Mouse (Mus musculus): Measurements from ENCODE around the gene Rps8.
"Not testable (repeated sequence)": the region's sequence is repeated elsewhere in the genome, so short reads cannot be mapped to it uniquely, and the experiment has no call there.

Gene Rps8

DNA sequence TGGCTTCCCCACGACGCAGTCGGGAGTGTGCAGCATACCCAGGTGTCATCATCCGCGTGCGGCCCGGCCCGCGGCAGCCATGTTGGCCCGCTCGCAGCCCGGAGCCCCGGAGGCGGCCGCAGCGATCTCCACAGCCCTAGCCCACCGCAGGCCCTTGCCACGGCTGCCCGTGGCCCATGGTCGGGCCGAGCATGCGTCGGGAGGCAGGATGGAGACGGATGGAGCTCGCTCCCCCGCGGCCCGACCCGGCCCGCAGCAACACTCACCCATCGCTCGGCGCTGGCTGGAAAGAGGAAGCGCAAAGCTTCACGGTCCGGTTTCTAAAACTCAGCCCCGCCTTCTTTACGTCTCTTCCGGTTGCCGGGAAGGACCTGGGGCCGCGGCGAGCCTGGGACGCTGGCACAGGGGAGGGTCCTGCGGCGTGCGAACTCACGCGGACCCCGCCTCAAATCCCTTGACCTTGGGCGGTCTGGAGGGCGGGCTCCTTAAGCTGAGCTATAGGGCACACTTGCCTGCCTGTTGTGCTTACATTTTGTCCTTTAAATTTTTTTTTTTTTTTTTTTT, at the start of gene Rps8:
TSS of gene Rps8 (minus strand) at position 452 of the 564 bp plus-strand sequence.
- DNase-seq (ENCODE audit: low spot score), result peak; percentile 75

DNA sequence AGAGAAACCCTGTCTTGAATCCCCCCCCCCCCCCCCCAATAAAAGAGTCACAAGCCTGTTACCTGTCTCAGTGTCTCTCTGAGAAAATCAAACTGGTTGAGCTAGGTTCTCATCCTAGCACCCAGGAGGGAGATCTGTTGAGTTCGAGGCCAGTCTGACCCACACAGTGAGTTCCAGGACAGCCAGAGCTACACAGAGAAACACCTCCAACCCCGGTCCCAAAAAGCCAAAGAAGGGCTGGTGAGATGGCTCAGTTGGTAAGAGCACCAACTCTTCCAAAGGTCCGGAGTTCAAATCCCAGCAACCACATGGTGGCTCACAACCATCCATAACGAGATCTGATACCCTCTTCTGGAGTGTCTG, 46.9 kb upstream of the Rps8 start:
- no peak for DNase-seq (ENCODE audit: low spot score)

DNA sequence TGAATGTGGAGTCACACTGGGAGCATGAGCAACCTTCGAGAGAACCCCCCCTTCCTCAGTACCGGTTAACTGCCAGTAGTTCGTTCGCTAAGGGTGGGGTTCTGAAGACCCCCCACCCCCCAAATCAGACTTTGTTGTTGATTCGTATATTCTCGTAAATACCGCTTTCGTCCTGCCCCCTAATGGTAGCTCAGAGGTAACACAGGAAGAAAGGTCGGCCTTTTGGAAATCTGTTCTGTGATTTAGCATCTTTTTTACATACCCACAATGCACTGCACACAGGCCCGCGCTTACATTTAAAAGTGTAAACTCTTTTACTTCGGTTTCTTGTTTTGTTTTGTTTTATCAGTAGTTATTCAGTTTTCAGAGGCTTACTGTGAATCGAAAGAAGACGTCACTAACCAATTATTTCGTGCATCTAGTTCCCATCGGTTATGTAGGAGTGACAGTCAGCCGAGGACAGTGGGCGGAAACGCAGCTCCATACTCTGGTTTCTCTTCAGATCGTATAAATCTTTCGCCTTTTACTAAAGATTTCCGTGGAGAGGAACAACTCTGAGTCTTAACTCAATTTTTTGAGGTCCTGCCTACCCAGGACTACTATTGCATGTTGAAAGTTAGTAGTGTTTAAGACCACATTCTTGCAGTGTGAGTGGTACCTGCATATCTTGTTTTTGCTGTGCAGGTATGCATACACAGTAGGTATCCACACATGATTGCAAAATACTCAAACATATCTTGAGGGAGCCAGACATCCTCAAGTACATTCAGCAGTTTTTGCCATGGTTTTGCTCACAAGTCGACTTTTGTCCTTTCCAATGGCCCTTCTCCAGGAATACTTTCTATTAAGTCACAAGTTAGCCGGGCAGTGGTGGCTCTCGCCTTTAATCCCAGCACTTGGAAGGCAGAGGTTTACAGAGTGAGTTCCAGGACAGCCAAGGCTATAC, 46.3 kb upstream of the Rps8 start:
- no peak for DNase-seq (ENCODE audit: low spot score)

DNA sequence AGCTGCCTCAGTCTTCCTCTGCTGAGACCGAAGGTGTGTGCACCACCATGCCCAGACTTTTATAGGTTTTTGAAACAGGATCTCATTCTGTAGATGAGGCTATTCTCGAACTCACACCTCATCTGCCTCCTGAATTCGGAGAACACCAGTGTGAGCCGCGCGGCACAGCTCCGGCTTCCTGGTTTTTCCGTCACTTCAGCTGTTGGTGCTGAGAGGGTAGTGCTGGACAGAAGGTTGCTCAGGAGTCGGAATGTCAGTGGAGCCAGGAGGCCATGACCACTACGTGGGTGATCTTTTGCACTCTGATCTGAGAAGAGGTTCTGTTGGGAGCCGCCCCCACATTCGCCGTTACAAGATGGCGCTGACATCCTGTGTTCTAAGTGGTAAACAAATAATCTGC, 35.8 kb upstream of the Rps8 start:
- DNase-seq (ENCODE audit: low spot score), result no peak

DNA sequence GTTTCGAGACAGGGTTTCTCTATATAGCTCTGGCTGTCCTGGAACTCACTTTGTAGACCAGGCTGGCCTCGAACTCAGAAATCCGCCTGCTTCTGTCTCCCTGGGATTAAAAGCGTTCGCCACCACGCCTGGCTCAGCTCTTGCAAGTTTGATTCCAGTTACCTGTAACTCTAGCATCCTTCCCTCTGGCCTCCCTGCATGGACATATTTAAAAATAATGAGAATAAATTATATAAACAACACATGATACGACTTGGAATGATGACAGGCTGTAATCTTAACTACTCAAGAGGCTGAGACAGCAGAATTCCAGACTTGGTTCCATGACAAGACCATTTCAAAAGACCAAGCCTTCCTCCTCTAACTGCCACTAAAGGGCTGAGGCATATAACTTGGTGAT, 34.6 kb upstream of the Rps8 start:
- no peak for DNase-seq (ENCODE audit: low spot score)

DNA sequence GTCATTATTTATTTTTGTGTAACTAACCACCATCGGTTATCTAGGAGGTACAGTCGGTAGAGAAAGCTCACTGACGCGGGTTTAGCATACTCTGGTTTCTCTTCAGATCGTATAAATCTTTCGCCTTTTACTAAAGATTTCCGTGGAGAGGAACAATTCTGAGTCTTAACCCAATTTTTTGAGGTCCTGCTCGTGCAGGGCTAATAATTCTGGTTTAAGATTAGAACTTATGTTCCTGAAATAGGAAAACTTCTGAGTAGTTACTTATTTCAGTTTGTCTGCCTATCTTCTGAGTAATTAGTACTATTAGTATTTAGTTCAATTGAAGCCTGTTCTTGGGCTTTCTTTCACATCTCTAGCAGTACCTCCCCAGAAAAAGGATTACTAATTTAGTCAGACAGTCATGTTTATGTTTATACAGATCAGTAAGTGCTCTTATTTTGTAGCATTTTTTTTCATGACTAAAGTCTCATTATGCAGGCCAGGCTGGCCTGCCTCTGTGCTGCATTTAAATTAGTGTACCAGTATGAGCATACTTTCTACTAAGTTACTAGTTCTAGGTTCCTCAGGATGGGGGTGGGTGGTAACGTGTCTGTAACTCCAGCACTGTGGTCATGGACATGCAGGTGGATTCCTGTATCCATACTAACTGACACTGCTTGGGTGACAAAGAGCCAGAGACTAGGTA, 34.0 kb upstream of the Rps8 start:
- DNase-seq (ENCODE audit: low spot score), result no peak

DNA sequence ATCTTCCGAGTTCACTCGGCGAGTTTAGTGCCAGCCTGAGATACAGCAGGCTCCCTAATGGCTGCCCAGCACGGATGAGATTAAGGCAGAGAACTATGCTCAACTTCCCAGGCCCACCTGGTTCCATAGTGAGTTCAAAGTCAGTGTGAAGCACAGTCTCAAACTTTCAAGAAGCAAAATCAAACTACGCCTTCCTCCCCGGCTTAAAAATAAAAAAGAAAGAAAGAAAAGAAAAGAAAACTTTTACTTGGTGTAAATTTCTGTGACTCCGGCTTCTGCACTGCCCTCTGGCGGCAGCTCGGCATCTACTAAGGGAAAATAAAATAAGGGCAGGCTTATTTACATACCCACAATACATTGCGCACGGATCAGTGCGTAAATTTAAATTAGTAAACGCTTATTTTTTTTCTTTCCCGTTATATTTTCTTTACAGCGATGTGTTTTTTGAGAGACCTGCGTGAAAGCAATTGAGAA, 33.4 kb upstream of the Rps8 start:
- peak; percentile 57 for DNase-seq (ENCODE audit: low spot score)

DNA sequence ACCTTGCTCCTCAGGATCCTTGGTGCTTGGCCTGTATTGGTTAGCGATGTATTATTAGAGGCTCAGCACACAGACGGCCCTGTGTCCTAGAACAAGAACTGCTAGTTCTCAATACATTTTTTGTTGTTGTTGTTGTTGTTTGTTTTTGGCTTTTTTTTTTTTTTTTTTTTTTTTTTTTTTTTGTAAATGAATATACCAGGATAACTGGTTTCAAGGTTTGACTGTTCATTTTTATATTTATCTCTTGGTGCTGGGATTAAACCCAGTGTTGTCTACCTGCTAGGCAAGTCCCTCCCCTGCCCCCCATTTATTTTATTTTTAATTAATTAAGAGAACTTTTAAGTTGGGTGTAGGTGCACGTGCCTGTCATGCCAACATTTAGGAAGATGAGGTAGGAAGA, 32.9 kb upstream of the Rps8 start:
- DNase-seq (ENCODE audit: low spot score), result no peak

DNA sequence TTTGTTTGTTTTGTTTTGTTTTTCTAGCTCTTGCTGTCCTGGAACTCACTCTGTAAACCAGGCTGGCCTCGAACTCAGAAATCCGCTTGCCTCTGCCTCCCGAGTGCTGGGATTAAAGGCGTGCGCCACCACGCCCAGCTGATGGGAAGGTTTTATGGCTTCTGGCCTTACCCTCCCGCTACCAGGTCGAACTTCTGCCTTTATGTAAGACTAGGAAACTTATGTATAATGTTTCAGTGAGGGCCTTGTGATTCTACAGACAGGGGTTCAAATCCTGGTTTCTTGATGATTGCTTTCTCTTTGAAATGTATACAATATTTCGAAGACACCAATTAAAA, 26.7 kb upstream of the Rps8 start:
- DNase-seq (ENCODE audit: low spot score), result not testable (repeated sequence)

DNA sequence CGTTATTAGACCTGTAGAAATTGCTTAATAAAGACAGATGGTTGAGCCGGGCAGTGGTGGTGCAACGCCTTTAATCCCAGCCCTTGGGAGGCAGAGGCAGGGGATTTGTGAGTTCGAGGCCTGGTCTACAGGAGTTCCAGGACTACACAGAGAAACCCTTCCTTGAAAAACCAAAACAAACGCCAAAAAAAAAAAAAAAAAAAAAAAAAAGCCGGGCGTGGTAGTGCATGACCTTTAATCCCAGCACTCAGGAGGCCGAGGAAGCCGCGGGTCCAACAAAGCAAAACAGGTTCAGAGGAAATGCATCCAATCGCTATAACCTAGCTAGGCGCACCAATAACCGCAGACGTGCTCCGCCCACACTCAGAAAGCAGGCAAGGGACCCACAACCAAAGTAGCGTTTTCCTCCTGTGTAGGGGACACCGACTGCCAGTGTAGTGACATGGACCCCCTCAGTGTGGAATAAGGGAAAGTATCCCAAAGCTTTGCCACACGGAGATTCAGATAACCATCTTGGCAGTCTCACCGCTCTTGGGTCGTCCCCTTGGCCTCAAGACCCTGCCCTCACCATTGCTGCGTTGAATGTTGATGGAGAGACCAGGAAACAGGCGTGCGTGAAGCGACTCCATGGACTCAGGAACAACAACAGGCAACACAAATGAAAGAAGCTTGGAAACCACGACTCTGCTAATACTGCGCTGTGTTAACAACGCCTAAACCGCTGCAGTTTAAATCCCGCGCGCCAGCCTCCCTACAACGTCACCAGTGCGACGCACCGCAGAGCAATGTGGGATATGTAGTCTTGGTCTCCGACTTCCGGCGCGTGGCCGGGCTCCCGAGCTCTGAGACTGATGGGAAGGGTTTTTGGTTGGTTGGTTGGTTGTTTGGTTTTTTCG, 26.1 kb upstream of the Rps8 start, which contains the start of gene Kif2c:
TSS of gene Kif2c (minus strand) at position 777 of the 896 bp plus-strand sequence.
- peak; percentile 77 for DNase-seq (ENCODE audit: low spot score)

DNA sequence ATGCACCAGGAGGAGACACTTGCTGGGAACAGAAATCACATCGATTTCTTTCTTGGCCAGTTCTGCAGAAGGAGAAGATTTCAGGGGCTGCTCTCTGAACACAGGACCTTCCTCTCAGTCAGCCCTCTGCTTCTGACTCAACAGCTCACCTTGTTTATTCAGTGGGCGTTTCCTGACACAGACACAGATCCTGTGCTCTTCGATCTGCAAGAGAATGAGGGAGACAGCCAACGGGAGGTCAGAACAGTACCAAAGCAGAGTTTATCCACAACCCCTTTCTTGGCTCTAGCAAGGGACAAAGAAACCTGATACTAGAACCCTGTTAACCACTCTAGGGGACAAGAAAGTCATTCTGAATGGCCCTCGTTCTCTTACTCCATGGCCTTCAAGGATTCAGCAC, 13.9 kb upstream of the Rps8 start:
- no peak for DNase-seq (ENCODE audit: low spot score)

DNA sequence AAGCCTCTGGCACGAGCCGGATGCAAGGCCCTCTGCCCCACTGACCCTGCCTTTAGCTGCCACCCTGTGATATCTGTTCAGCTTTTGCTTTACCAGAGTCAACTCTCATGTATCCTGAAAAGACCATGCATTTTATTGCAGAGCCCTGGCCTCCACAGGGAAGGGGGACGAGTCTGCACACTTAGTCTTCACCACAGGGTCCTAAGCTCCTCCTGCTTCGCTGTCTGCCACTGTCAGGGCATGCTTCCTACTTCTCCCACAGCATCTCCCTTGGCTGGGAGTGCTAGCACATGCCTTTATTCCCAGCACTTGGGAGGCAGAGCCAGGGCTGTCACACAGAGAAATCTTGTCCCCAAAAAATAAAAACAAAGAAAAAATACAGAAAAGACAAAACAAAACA, 5.1 kb upstream of the Rps8 start:
- DNase-seq (ENCODE audit: low spot score), result no peak

DNA sequence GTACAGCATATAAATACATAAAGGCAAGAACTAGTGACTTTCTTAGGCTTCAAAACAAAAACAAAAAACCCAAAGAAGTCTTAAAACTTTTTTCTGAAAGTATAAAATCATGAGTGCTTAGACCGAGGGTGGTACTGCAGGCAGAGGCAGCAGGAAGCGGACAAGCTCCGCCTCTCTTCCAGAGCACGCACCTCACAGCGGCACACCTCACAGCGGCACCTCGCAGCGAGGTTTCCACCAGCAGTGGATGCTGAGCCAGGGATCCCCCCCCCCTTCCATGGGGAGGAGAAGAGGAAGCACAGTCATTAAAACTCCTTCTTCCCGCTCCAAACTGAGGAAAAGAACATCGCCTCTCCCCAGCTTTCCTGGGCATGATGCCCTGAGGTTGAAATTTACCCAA, 3.6 kb upstream of the Rps8 start:
- DNase-seq (ENCODE audit: low spot score), result no peak

DNA sequence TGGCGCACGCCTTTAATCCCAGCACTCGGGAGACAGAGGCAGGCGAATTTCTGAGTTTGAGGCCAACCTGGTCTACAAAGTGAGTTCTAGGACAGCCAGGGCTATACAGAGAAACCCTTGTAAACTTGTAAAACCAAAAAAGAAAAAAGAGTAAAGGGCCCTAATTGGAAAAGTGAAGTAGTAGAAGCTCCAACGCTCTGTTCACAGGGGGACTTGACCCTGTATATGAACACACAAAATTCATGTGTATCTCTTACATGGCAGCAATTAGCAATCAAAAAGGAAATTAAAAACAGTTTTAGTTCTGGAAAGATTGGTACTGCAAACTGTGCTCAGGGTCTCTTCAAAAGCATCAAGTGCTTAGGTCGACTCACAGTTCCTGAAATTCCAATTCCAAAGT, 329 bp upstream of the Rps8 start:
- DNase-seq (ENCODE audit: low spot score), result no peak

DNA sequence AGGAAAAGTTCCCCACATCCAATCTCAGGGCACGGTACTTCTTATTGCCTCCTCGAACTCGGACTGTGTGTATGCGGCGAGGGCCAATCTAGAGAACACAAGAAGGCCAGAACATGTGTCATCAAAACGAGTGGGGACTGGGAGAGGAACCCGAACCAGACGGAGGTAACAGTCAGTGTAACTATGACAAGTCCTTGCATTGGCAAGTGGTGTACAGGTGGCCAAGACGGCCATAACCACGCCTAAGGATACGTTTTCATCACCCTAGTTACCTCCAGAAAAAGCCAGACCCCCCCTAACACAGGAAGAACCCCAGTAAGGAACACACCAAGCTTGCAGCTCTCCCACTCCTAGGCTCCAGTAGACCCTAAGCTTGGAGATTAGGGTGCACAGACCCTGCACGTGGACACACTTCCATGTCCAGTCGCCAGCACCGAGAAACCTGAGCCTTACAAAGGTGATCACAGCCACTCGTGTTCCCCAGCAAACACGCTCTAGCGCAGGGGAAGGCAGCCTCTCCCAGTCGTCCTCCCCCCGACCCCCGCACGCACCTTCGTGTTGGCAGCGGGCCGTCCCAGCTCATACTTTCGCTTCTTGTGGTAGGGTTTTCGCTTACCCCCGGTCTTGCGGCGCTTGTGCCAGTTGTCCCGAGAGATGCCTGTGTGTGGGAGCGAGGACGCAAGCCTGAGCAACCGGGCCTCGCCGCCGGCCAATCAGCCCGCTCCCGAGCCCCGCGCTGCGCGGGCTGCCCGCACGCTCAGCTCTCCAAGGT, 837 bp downstream of the Rps8 start:
- no peak for DNase-seq (ENCODE audit: low spot score)

DNA sequence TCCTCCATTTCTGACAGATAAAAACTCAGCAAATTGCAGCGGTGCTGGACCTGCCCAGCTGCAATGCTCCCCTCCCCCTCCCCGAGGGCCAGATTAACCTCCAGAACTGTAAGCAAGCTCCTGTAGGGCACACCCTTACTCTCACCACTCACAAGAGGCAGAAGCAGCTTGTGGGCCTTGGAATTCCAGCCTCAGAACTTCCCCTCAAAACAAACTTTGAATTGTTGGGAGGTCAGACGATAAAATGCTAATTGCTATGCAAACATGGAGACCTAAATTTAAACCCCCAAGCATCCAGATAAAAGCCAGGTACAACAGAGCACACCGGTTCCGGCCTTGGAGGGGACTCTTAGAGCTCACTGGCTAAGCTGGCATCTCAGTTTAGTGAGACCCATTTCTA, 3.3 kb downstream of the Rps8 start:
- DNase-seq (ENCODE audit: low spot score), result no peak

DNA sequence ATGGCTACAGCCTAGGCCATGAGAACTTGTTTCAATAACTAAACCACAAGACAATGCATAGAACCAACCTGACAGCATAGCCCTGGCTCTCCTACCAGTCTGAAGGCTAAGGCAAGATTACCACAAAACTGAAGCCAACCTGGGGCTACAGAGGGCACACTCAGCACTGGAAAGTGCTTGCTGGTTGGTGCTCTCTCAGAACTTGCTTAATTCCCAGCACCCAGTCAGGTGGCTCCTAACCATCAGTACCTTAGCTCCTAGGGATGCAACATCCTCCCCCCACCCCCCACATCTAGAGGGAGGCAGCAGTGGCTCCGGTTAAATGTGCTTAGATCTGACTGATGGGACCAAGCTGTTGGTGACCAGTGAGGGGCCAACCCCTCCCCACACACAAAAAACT, 4.6 kb downstream of the Rps8 start:
- DNase-seq (ENCODE audit: low spot score), result no peak

DNA sequence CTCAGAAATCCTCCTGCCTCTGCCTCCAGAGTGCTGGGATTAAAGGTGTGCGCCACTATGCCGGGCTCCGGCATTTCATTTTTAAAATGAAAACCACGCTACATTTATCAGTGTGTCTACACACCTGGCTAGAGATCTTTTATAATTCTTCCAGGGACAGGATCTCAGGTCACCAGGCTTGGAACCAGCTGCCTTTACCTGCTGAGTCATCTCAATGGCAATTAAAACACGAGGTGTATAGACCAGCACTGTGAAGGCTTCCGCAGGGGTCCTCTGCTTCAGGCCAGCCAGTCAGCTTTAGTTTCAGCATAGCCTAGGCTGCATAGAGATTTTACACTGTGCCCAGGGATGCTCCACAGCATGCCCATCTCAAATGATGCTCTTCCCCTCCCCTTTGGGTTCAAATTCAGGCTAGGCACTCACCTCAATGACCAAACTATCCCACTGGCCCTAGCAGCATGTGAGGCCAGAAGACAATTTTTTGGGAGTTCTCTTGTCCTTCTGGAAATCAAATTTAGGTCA, 5.8 kb downstream of the Rps8 start:
- no peak for DNase-seq (ENCODE audit: low spot score)

DNA sequence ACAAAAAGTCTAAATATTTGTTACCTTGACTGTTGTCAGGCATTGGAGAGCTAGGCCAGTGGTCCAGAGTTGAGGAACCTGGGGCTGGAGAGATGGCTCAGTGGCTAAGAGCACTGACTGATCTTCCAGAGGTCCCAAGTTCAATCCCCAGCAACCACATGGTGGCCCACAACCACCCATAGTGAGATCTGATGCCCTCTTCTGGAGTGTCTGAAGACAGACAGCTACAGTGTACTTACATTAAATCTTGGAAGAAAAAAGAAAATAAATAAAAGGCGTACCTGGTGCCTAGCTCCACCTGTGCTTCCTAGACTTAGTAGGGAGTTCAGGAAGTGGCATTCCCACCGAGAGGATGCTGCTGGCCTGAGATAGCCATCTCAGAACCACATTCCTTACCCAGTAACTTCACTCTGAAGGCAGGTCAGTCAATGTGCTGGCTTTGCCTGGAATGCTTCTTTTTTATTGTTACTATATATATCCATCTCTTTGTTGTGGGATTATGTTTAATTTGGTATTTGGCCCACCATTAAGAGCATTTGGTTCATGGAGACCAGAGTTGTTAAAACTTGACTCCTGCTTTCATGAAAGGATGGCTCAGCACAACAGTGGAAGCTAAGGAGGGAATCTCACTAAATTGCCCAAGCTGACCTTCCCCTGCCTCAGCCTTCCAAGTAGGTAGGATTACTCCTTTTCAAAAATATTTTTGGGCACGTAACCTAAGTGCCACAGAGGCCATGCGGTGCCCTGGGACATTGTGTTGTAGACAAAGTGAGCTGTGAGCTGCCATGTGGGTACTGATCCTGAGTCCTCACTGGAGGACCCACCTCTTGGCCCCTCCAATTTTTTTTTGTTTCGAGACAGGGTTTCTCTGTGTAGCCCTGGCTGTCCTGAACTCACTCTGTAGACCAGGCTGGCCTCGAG, 6.5 kb downstream of the Rps8 start:
- DNase-seq (ENCODE audit: low spot score), result no peak

DNA sequence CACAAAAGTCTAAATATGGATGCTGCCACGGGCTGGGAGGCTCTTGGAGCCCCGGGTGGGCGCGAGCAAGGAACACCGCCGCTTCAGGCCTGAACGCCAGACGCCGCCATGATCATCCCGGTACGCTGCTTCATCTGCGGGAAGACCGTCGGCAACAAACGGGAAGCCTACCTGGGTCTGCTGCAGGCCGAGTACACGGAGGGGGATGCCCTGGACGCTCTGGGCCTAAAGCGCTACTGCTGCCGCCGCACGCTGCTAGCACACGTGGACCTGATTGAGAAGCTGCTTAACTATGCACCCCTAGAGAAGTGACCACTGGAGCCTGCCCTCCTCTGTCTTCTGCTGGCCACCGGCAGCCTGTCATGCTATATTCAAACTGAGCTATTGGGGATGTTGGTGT, 7.2 kb downstream of the Rps8 start:
- no peak for DNase-seq (ENCODE audit: low spot score)
